Mouse (Mus musculus): ENCODE measurements around the gene Coro2a. TPM values are rescaled to one million over a fixed set of nuclear protein-coding genes. Genes with fewer than 3 reads are reported as not detected.

Coro2a gene
- polyA plus RNA-seq, 1 experiment from 2014 or later = 0.27 TPM

DNA sequence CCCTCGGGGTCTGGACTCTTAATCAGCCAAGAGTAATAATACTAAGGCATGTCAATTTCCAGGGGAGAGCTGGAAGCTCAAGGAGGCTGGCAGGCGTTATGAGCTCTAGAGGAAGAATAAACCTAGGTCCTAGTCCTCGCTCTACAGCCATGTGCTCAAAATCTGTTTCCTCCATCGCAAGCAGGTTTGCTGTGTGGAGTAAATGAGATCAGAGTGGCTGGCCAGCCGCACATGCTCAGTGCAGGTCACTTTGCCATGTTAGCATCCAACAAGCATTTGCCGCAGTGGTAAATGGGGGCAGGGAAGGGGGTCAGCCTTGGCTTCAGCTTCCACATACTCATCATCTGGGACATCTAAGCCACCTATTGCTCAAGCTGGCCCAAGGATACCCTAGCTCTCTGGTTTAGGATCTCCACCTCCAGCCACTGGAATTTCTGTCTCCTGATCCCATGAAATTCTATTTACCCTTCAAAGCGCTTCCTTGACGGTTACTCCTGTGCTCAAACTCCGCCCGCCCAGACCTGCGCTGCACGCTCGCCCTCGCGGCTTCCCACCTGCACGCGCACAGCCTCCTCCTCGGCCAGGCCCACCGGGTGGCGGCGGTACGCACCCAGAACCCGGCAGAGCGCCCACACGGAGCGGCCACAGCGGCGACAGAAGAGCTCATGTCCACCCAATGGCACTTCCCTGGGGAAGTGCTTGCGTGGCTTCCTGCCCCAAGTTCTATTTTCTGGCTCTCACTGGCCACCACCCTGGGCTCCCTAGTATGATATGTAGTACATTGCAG, 67.9 kb downstream of the Coro2a start:
- peak overlapping the region; percentile 15 to 25 for H3K4me3 ChIP-seq (ENCODE audit: control insufficient read depth in 1 of 2, insufficient read depth in 1 of 2, low read depth in 1 of 2, low read length in 2 of 2)
- 10% methylated on average over 29 of the region's 29 CpGs for WGBS
- no peak overlapping the region for H3K9ac ChIP-seq (ENCODE audit: low read length)
- peaks cover 0 to 10% of the 10 kb centered on the region in 2 experiments; a peak in 2 of 4 replicates for H3K4me1 ChIP-seq (ENCODE audit: control insufficient read depth in 2 of 2, insufficient read depth in 2 of 2, low read length in 2 of 2)
- H3K9me3 ChIP-seq (ENCODE audit: control insufficient read depth, low read length) = no peaks in the 10 kb centered on the region
- ATAC-seq (ENCODE audit: insufficient number of reproducible peaks, insufficient read depth, low FRiP score, low read depth) = no peak
- peaks cover 64% of the 10 kb centered on the region for H3K27me3 ChIP-seq (ENCODE audit: control insufficient read depth, insufficient read depth, low read length)
- H3K36me3 ChIP-seq (ENCODE audit: control insufficient read depth, insufficient read depth, low read length) = no peaks in the 10 kb centered on the region
- H3K4me2 ChIP-seq (ENCODE audit: low read length) = peak overlapping the region; percentile 61
- no peak overlapping the region for H3K27ac ChIP-seq (replicated peaks in 1 of 2; ENCODE audit: control insufficient read depth in 1 of 2, insufficient read depth in 1 of 2, low read depth in 2 of 2, low read length in 2 of 2)

DNA sequence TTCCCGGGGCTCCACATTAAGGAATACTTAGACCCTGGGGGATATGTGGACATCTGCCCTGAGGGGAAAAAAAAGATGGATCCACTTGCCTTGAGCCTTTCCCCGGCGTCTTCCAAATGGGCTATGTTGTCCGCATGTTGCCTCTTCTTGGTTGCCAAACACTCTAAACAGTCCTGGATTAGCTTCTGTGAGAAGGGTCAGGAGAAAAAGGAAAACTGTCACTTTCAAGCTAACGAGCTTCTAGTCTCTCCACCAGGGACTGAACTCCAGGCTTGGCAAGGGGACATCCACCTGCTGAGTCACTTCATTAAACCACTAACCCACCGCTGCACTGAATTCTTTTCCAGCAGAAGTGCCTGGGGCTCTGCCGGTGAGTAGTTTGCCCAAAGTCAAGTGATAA, 69.1 kb downstream of the Coro2a start:
- H3K27ac ChIP-seq (replicated peaks in 1 of 2; ENCODE audit: control insufficient read depth in 1 of 2, insufficient read depth in 1 of 2, low read depth in 2 of 2, low read length in 2 of 2) = no peak overlapping the region
- H3K4me2 ChIP-seq (ENCODE audit: low read length) = no peak overlapping the region
- ATAC-seq (ENCODE audit: insufficient number of reproducible peaks, insufficient read depth, low FRiP score, low read depth) = no peak
- WGBS = 62% methylated on average over 7 of the region's 7 CpGs
- H3K36me3 ChIP-seq (ENCODE audit: control insufficient read depth, insufficient read depth, low read length) = no peaks in the 10 kb centered on the region
- H3K4me3 ChIP-seq (ENCODE audit: control insufficient read depth in 1 of 2, insufficient read depth in 1 of 2, low read depth in 1 of 2, low read length in 2 of 2) = no peak overlapping the region
- no peak overlapping the region for H3K9ac ChIP-seq (ENCODE audit: low read length)
- H3K9me3 ChIP-seq (ENCODE audit: control insufficient read depth, low read length) = no peaks in the 10 kb centered on the region
- H3K4me1 ChIP-seq (ENCODE audit: control insufficient read depth in 2 of 2, insufficient read depth in 2 of 2, low read length in 2 of 2) = peaks cover 0 to 10% of the 10 kb centered on the region in 2 experiments; a peak in 2 of 4 replicates
- peaks cover 53% of the 10 kb centered on the region for H3K27me3 ChIP-seq (ENCODE audit: control insufficient read depth, insufficient read depth, low read length)

- H3K4me3 ChIP-seq (ENCODE audit: control insufficient read depth in 1 of 2, insufficient read depth in 1 of 2, low read depth in 1 of 2, low read length in 2 of 2) = no peak overlapping the region
- no peaks in the 10 kb centered on the region for H3K36me3 ChIP-seq (ENCODE audit: control insufficient read depth, insufficient read depth, low read length)
- peaks cover 0 to 10% of the 10 kb centered on the region in 2 experiments; a peak in 2 of 4 replicates for H3K4me1 ChIP-seq (ENCODE audit: control insufficient read depth in 2 of 2, insufficient read depth in 2 of 2, low read length in 2 of 2)
- ATAC-seq (ENCODE audit: insufficient number of reproducible peaks, insufficient read depth, low FRiP score, low read depth) = no peak
- H3K9me3 ChIP-seq (ENCODE audit: control insufficient read depth, low read length) = no peaks in the 10 kb centered on the region
- H3K27me3 ChIP-seq (ENCODE audit: control insufficient read depth, insufficient read depth, low read length) = peaks cover 48% of the 10 kb centered on the region
- no peak overlapping the region for H3K4me2 ChIP-seq (ENCODE audit: low read length)
- no peak overlapping the region for H3K27ac ChIP-seq (replicated peaks in 1 of 2; ENCODE audit: control insufficient read depth in 1 of 2, insufficient read depth in 1 of 2, low read depth in 2 of 2, low read length in 2 of 2)
- H3K9ac ChIP-seq (ENCODE audit: low read length) = no peak overlapping the region
- WGBS = 81% methylated on average over 2 of the region's 2 CpGs
Measured at GRCm38 (mm10) chr4:46532511-46532910, 69.5 kb downstream of the Coro2a start.

DNA sequence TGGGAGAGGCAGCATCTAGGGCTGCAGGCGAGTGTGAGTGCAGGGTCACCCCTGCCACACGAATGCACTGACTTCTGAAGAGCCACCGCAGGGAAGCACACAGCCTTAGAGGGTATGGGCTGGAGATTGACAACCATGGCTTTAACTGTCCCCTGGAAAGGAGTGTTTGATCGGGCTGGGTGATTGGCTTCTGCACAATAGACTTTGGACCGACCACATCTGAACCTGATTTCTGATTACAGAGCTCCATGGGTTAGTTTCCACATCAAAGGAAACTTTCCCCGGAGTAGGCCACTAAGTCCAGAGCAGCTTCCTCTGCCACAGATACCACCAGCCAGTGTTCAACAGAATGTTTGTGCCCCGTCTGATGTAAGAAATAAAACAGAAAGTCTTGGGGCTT, 72.3 kb downstream of the Coro2a start:
- Histone ChIP-seq H3K27ac (replicated peaks in 1 of 2; ENCODE audit: control insufficient read depth in 1 of 2, insufficient read depth in 1 of 2, low read depth in 2 of 2, low read length in 2 of 2) (no peak overlapping the region), H3K9me3 (ENCODE audit: control insufficient read depth, low read length) (no peaks in the 10 kb centered on the region), H3K36me3 (ENCODE audit: control insufficient read depth, insufficient read depth, low read length) (no peaks in the 10 kb centered on the region), H3K4me2 (ENCODE audit: low read length) (no peak overlapping the region), H3K4me1 (ENCODE audit: control insufficient read depth in 2 of 2, insufficient read depth in 2 of 2, low read length in 2 of 2) (peaks cover 5 to 10% of the 10 kb centered on the region in 2 experiments), H3K9ac (ENCODE audit: low read length) (no peak overlapping the region), H3K4me3 (ENCODE audit: control insufficient read depth in 1 of 2, insufficient read depth in 1 of 2, low read depth in 1 of 2, low read length in 2 of 2) (no peak overlapping the region), H3K27me3 (ENCODE audit: control insufficient read depth, insufficient read depth, low read length) (peaks cover 29% of the 10 kb centered on the region)
- 52% methylated on average over 7 of the region's 7 CpGs for WGBS
- no peak for ATAC-seq (ENCODE audit: insufficient number of reproducible peaks, insufficient read depth, low FRiP score, low read depth)

- H3K4me2 ChIP-seq (ENCODE audit: low read length) = peak overlapping the region; percentile 76
- WGBS = 6% methylated on average over 6 of the region's 7 CpGs
- H3K27ac ChIP-seq (replicated peaks in 1 of 2; ENCODE audit: control insufficient read depth in 1 of 2, insufficient read depth in 1 of 2, low read depth in 2 of 2, low read length in 2 of 2) = no peak overlapping the region; a peak in 1 of 4 replicates
- H3K9ac ChIP-seq (ENCODE audit: low read length) = peak overlapping the region; percentile 64
- H3K27me3 ChIP-seq (ENCODE audit: control insufficient read depth, insufficient read depth, low read length) = peaks cover 25% of the 10 kb centered on the region
- no peaks in the 10 kb centered on the region for H3K36me3 ChIP-seq (ENCODE audit: control insufficient read depth, insufficient read depth, low read length)
- peaks cover 5% of the 10 kb centered on the region in 2 experiments for H3K4me1 ChIP-seq (ENCODE audit: control insufficient read depth in 2 of 2, insufficient read depth in 2 of 2, low read length in 2 of 2)
- H3K4me3 ChIP-seq (ENCODE audit: control insufficient read depth in 1 of 2, insufficient read depth in 1 of 2, low read depth in 1 of 2, low read length in 2 of 2) = peak overlapping the region; percentile 35 to 37
- ATAC-seq (ENCODE audit: insufficient number of reproducible peaks, insufficient read depth, low FRiP score, low read depth) = peak; percentile 57; the same call in 1 of the 2 replicates
- no peaks in the 10 kb centered on the region for H3K9me3 ChIP-seq (ENCODE audit: control insufficient read depth, low read length)
Measured at GRCm38 (mm10) chr4:46527558-46527926, 74.5 kb downstream of the Coro2a start.

- ATAC-seq (ENCODE audit: insufficient number of reproducible peaks, insufficient read depth, low FRiP score, low read depth) = 0 out of 2 replicates have a peak, but pooled peaks have one; percentile 48
- no peaks in the 10 kb centered on the region for H3K36me3 ChIP-seq (ENCODE audit: control insufficient read depth, insufficient read depth, low read length)
- no peaks in the 10 kb centered on the region for H3K9me3 ChIP-seq (ENCODE audit: control insufficient read depth, low read length)
- H3K27ac ChIP-seq (replicated peaks in 1 of 2; ENCODE audit: control insufficient read depth in 1 of 2, insufficient read depth in 1 of 2, low read depth in 2 of 2, low read length in 2 of 2) = no peak overlapping the region; a peak in 1 of 4 replicates
- peak overlapping the region; percentile 64 for H3K9ac ChIP-seq (ENCODE audit: low read length)
- H3K4me1 ChIP-seq (ENCODE audit: control insufficient read depth in 2 of 2, insufficient read depth in 2 of 2, low read length in 2 of 2) = peaks cover 5% of the 10 kb centered on the region in 2 experiments
- H3K27me3 ChIP-seq (ENCODE audit: control insufficient read depth, insufficient read depth, low read length) = peaks cover 20% of the 10 kb centered on the region
- H3K4me3 ChIP-seq (ENCODE audit: control insufficient read depth in 1 of 2, insufficient read depth in 1 of 2, low read depth in 1 of 2, low read length in 2 of 2) = peak overlapping the region; percentile 35 to 37
- peak overlapping the region; percentile 76 for H3K4me2 ChIP-seq (ENCODE audit: low read length)
- WGBS = 16% methylated on average over 17 of the region's 17 CpGs
Measured at GRCm38 (mm10) chr4:46526798-46527557, 75.0 kb downstream of the Coro2a start.

GRCm38 (mm10) chr4:46526226-46526625, 75.8 kb downstream of the Coro2a start:
- WGBS = 88% methylated on average over 3 of the region's 3 CpGs
- H3K36me3 ChIP-seq (ENCODE audit: control insufficient read depth, insufficient read depth, low read length) = no peaks in the 10 kb centered on the region
- H3K4me1 ChIP-seq (ENCODE audit: control insufficient read depth in 2 of 2, insufficient read depth in 2 of 2, low read length in 2 of 2) = peaks cover 7 to 9% of the 10 kb centered on the region in 2 experiments
- H3K27ac ChIP-seq (replicated peaks in 1 of 2; ENCODE audit: control insufficient read depth in 1 of 2, insufficient read depth in 1 of 2, low read depth in 2 of 2, low read length in 2 of 2) = no peak overlapping the region
- H3K9ac ChIP-seq (ENCODE audit: low read length) = no peak overlapping the region
- H3K27me3 ChIP-seq (ENCODE audit: control insufficient read depth, insufficient read depth, low read length) = peaks cover 20% of the 10 kb centered on the region
- no peak overlapping the region for H3K4me2 ChIP-seq (ENCODE audit: low read length)
- no peak overlapping the region for H3K4me3 ChIP-seq (ENCODE audit: control insufficient read depth in 1 of 2, insufficient read depth in 1 of 2, low read depth in 1 of 2, low read length in 2 of 2)
- no peak for ATAC-seq (ENCODE audit: insufficient number of reproducible peaks, insufficient read depth, low FRiP score, low read depth)
- H3K9me3 ChIP-seq (ENCODE audit: control insufficient read depth, low read length) = 0 out of 2 replicates have a peak, but pooled peaks cover 1% of the 10 kb centered on the region

Measured in heart, embryonic 14.5 days (tissue).